Mouse (Mus musculus) thymus, postnatal 25 days (tissue): ENCODE results near the gene Rhox2h.
"Not testable (repeated sequence)": the region's sequence is repeated elsewhere in the genome, so short reads cannot be mapped to it uniquely, and the experiment has no call there.

Source experiments
- DNase-seq: peaks from one replicate; pipeline ENCODE4 v3.0.0; 2022

The Rhox2h gene

DNA sequence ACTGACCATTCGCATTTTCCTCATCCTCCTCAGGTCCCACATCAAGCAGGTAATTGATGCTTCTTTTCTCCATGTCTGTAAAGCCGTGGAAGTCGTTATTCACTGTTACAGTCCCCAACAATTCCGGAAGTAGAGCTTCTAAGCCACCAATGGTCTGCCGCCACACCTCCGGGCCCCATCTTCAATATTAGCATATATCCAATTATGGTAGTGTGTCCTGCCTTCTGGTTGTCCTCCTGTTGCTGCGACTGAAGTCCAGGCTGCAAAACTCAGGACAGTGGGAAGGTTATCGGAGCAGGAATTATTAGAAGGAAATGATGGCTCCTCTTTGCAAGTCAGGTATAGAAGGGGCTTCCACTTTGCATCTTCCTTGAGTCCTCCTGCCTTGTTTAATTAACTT, at the start of gene Rhox2h:
Gene Rhox2h, minus strand, starts transcription at position 101 of the 400 bp plus-strand sequence.
- not testable (repeated sequence) for DNase-seq

DNA sequence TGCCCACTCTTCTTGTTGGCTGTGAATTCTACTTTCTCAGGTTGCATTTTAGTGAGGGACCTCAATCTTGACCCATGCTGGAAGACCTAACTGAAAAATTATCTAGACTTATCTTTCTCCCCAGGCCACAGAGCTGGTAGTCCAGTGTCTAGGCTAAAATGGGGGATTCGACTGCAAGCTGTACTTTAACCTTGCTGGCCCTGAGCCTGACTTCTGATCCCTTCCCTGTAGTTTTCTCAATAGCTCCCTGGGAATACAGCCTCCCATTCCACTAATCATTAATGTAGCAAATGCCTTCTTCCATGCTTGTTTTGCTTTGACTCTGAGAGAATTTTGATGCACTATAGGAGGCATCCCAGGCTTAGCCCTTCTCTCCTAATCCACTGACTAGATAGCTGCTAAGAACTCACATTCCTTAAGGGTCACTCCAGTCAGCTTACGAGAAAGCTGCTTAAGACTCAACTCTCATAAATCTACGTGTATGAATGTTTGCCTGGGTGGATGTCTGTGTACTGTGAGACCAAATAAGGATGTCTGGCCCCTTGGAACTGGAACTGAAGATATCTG, 28.8 kb upstream of the Rhox2h start:
- DNase-seq: no peak

DNA sequence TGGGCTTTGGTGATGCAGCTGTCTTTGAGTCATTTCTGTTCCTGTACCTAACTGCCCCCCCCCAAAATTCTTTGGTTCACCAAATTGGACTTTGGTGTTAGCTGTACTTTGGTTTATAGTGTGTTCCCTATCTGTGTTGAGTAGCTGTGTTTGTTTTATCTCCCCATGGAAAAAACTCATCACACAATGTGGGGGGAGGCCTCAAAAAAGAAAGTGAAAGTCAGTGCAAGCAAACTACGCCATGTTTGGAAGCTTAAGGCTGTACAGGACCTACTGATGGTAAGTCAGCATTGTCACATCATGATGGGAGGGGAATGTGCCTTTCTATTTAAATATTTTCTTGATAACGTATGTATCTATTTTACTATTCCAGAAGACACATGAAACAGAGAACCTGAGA, 19.2 kb upstream of the Rhox2h start:
- no peak for DNase-seq

DNA sequence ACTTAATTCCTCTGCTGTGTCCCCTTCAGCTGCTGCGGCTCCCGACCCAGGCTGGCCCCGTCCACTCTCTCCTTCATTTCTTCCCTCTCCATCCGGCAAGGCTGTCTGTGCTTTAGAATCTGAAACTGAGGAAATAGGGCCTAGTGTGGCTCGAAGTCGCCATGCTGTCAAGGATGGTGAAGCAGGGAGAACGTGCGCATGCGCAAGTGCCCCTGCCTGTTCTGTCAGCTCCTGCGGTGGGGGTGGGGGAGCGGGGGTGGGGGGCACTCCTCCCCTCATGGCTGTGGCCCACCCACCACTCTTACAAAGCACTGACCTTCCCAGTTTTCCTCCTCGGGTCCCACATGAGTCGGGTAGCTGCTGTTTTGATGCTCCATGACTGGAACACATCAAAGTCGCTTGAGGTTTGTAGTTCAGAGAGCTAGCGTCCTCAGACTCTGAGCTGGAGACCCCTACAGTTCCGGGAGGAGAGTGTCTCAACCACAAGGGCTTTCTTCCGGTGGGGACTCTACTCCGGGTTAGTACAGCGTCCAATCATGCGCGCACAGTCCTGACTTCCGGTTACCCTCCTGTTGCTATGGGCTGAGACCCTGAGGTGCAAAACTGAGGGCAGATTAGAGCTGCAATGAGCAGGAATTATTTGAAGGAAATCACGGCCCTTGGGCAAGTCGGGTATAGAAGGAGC, 10.1 kb upstream of the Rhox2h start:
- no peak for DNase-seq

DNA sequence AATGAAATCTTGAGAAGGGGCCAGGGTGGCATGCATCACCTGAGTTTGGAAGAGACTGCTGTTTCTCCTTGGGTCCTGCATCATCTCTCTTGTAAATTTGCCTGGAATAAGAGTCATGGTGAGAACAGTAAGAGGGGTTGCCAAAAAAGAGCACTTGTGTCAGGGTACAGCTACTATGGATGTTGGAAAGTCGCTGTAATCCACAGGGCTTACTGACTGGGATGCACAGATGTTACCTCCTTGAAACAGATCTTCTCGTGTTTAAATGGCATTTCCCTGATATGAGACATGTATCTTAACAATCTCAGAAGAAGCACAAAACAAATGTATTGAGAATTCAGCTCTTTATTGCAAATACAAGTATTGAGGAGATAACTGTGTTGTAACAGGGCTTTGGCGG, 4.4 kb downstream of the Rhox2h start, which contains the start of gene Rhox3h:
Gene Rhox3h, minus strand, starts transcription at position 101 of the 400 bp plus-strand sequence.
- not testable (repeated sequence) for DNase-seq

DNA sequence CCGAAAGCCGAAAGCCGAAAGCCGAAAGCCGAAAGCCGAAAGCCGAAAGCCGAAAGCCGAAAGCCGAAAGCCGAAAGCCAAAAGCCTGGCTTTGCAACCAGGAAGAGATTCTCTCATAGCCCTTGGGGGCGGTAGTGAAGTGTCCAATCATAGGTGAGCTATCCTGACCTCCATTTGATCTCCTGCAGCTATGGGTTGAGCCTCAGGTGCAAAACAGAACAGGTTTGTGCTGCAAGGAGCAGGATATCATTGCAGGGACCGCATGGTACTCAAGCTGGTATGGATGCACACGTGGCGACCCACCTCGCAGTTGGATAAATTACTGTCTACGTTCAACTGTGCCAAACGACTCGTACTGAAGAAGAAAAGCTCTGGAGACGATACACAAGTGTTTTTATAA, 21.9 kb downstream of the Rhox2h start, which contains the start of gene Rhox4g:
Gene Rhox4g, minus strand, starts transcription at position 101 of the 400 bp plus-strand sequence.
- DNase-seq: not testable (repeated sequence)

DNA sequence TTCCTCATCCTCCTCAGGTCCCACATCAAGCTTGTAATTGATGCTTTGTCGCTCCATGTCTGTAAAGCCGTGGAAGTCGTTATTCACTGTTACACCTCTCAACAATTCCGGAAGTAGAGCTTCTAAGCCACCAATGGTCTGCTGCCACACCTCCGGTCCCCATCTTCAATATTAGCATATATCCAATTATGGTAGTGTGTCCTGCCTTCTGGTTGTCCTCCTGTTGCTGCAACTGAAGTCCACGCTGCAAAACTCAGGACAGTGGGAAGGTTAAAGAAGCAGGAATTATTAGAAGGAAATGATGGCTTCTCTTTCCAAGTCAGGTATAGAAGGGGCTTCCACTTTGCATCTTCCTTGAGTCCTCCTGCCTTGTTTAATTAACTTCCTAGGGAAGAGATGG, 29.7 kb downstream of the Rhox2h start, which contains the start of gene Rhox2g:
Gene Rhox2g, minus strand, starts transcription at position 101 of the 400 bp plus-strand sequence.
- DNase-seq: not testable (repeated sequence)

DNA sequence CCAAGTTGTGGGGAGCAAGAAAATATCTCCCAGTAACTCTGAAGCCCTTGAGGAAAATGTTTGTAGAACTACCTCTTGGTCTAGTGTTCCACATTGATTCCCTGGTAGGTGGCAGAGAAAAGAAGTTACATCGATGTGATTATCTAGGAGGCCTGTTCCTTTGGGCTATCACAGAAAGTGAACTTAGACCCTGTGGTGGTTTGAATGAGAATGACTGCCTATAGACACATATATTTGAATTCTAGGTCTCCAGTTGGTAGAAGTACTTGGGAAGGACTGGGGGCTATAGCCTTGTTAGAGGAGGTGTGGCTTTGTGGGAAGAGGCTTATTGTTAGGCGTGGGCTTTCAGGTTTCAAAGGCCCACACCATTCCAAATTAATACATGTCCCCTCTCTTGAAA, 44.6 kb downstream of the Rhox2h start, which contains the start of gene Rhox3g:
Gene Rhox3g, minus strand, starts transcription at position 101 of the 400 bp plus-strand sequence.
- DNase-seq: not testable (repeated sequence)
